ENCODE assay signal across 14 mouse cellular contexts in the genomic region with DNA sequence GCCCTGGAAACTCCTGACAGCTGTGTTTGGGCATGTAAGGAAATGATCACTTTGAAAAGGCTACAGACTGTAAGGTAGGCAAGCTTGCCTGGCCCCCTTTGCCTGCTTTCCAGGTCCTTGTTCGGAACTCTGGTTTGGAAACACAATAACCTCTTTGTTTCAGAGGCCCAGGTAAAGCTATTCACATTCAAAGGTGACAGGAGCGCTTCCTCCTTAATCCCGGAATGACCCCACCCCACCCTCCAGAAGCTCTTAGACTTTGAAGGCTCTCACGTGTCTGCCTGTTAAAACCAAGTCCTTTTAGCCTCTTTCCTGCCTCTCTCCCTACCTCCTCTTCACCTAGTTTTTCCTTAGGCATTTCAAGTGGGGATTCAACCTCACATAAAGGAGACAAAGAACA.
"Had no signal": no experiment of that assay in that cellular context is flagged by ENCODE, and none has a peak within 500 bp of the region (broad histone marks: within the 10 kb centered on the region; RNA-seq: fewer than 3 reads in every experiment).

No protein-coding gene starts in this region.

- H3K27me3 ChIP-seq: limb, embryonic 15.5 days; liver, embryonic 12.5 days; lung, embryonic 15.5 days; neural tube, embryonic 13.5 days had no signal

- H3K9me3 ChIP-seq: limb, embryonic 15.5 days; liver, embryonic 12.5 days; lung, embryonic 15.5 days; midbrain, embryonic 10.5 days; neural tube, embryonic 13.5 days had no signal

- H3K9ac ChIP-seq: limb, embryonic 15.5 days; liver, embryonic 12.5 days; lung, embryonic 15.5 days; neural tube, embryonic 13.5 days had no signal

- H3K36me3 ChIP-seq: limb, embryonic 15.5 days; liver, embryonic 12.5 days; lung, embryonic 15.5 days; midbrain, embryonic 10.5 days; neural tube, embryonic 13.5 days had no signal

- ATAC-seq: liver, embryonic 12.5 days; midbrain, embryonic 16.5 days had no signal

- H3K4me2 ChIP-seq: limb, embryonic 15.5 days; liver, embryonic 12.5 days; lung, embryonic 15.5 days; neural tube, embryonic 13.5 days had no signal

- H3K4me3 ChIP-seq: limb, embryonic 15.5 days; liver, embryonic 12.5 days; lung, embryonic 15.5 days; midbrain, embryonic 10.5 days; neural tube, embryonic 13.5 days had no signal

- H3K27ac ChIP-seq: kidney, postnatal 0 days; limb, embryonic 15.5 days; liver, embryonic 12.5 days; lung, embryonic 15.5 days; midbrain, embryonic 10.5 days; neural tube, embryonic 13.5 days; stomach, postnatal 0 days had no signal

- DNase-seq: kidney, adult 9 months; kidney, postnatal 36 days; layer of hippocampus, adult 9-11 months; layer of hippocampus, postnatal 36 days; lung, postnatal 4 days; right cerebral cortex, postnatal 25 days had no signal

- H3K4me1 ChIP-seq: limb, embryonic 15.5 days; liver, embryonic 12.5 days; lung, embryonic 15.5 days; midbrain, embryonic 10.5 days; neural tube, embryonic 13.5 days had no signal
